Mouse (Mus musculus) lung, adult 2 months (tissue): ENCODE results near the gene Syn3.

Experiments used
- CTCF ChIP-seq: fragments of 200-500 bp; IDR thresholded peaks from 2 replicates; pipeline ENCODE4 v1.5.1; 2011; ENCODE audit warnings: mild to moderate bottlenecking, low read length, control low read depth; ENCODE audit not compliant: insufficient read depth
- POLR2A ChIP-seq: fragments of 200-500 bp; IDR thresholded peaks from 2 replicates; pipeline ENCODE4 v1.6.1; 2011; ENCODE audit warnings: low read depth, mild to moderate bottlenecking, control low read depth, low read length, borderline replicate concordance; ENCODE audit errors: extremely low read depth

GRCm38 (mm10) chr10:86371561-86371960, 127.1 kb downstream of the Syn3 start:
- no peak for TF ChIP-seq CTCF
- TF ChIP-seq POLR2A, result no peak
